Mouse (Mus musculus) ovary, adult 18-20 months (tissue): ENCODE measurements around the gene Pgam2.
"Not testable (repeated sequence)": the region's sequence is repeated elsewhere in the genome, so short reads cannot be mapped to it uniquely, and the experiment has no call there.

Source experiments
- DNase-seq: peaks from one replicate; pipeline ENCODE4 v3.0.0; 2022; ENCODE audit warnings: low spot score, mixed read lengths

Pgam2 gene

DNA sequence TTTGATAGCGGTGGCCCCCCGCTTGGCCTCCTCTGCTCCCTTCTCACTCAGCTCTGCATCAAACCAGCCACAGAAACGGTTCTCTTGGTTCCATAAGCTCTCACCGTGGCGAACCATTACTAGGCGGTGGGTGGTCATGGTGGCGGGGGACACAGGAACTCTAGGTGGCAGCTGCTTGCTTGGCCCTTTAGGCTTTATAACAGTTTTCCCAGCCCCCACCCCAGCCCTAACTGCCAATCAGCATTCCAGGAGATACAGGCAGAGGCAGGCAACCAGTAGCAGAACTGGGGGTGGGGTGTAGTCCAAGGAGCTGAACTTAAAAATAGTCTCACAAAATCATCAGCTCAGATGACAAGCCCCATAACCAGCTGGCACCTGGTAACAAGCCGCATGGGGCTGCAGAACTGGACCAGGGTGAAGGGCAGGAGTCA, at the start of gene Pgam2:
TSS of gene Pgam2 (minus strand) at position 183 of the 431 bp plus-strand sequence.
- DNase-seq, result no peak

DNA sequence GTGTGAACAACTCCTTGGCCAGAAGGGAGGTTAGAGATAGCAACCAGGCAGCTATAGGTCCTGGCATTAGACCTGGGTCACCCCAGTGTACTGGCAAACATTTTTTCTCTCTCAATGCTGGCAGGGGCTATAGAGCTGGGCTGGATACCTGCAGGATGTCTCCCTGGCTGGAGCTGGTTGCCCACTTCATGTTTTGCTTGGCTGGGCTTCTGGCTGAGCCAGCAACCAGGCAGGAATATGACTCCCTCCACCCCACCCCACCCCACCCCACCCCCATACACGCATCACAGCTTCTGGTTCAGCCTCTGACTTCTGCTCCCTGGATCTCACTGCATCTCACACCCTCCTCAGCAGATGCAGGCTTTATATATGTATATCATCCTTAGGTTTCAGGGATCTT, 48.8 kb upstream of the Pgam2 start:
- DNase-seq, result no peak

DNA sequence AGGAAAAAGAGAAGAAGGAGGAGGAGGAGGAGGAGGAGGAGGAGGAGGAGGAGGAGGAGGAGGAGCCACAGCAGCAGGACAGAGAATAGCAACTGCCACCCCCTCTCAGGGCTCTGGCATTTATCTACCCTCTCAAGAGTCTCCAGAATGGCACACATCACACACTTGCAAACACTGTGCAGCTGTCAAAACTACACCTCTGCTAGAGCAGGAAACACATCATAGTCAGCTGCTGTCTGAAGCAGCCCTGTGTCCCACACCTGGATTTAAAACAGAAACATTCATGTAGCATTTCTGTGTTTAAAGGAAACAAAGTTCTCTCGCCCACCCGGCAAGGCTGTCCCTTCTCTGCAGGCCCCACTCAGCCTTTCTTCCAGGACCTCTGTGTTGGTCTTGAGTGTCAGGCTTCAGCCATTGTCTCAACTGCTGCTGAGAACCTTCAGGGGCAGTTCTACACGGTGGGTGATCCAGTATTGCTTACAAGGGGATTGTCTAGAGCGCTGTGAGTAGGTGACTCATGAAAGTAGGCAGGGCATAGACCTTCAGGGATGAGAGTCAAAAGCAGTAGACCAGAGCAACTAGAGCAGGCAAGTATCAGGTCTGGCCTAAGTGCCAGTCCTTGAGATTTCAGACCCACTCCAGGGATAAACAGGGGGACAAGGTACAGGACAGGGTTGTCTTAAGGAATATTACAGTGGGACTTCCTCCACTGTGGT, 47.6 kb upstream of the Pgam2 start:
- no peak for DNase-seq

DNA sequence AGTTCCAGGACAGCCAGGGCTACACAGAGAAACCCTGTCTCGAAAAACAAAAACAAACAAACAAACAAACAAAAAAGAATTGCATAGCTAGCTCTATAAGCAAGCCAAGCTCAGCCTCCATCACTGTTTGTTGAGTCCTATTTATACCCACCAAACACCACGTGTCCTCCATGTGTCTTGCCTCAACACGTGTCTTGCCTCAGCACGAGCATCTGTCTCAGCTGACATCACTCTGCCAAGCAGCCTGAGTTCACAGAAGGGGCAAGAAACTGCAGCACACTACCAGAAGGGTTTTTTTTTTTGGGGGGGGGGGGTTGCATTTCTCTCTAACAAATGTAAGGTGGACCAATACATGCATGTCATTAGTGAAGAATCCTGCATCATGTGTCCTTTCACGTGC, 46.9 kb upstream of the Pgam2 start:
- DNase-seq, result no peak

DNA sequence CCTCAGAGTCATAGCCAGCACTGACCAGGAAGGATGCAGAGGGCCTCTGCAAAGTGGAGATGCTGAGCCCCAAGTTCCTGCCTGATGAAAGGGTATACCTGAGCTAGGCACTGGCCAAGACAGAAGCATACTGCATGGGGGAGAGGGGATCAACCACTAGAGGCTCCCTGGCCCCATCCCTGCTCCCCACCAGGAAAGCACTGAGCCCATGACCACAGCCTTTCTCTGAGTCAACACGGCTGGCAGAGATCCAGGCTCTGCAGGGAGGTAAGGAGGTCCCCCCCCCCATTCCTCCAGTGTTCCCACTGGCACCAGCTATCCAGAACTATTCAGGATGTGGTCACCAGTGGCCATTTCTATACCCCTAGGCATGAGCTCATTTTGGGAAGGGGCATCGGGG, 45.8 kb upstream of the Pgam2 start:
- no peak for DNase-seq

DNA sequence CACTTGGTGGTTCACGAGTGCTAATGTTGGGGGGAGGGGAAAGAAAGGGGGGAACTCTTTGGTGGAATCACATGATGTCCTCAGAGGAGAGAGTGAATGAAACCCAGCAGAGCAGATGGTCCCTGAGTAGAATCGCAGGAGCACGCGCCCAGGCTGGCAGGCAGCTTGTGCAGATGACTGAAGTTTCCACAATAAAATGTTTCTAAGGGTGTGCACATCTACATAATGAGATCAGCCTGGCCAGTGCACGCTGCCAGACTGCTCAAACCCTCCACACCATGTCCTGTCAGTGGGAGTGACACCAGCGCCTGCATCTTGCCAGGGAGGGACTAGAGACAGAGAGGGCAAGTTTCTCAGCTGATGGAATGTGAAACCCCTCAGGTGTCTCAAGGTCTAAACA, 45.2 kb upstream of the Pgam2 start:
- no peak for DNase-seq

DNA sequence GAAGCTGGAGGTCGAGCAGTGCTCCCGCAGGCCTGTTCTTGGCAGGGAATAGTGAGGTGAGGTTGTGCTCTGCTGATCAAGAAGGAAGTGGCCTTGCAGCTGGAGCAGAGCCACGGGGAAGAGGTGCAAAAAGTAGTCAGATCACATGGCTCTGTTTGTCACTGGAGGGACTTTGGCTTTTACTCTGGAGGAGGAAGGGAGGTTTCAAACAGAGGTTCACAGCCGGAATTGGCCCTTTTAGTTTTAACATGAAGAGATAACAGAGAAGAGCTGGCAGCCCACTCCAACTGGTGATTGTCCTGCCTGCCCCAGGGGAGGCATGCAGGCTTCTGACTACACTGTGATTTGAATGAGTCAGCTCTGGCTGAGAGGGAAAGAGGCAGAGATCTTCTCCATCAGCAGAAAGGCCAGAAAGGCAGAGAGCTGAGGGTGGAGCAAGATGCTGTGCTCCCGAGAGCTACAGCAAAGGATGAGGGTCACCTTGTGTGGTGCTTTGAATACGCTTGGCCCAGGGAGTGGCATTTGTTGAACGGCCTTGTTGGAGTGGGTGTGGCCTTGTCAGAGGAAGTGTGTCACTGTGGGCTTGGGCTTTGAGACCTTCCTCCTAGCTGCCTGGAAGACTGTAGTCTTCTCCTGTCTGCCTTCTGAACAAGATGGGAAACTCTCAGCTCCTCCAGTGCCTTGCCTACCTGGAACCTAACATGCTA, 43.3 kb upstream of the Pgam2 start:
- DNase-seq, result peak; percentile 65

DNA sequence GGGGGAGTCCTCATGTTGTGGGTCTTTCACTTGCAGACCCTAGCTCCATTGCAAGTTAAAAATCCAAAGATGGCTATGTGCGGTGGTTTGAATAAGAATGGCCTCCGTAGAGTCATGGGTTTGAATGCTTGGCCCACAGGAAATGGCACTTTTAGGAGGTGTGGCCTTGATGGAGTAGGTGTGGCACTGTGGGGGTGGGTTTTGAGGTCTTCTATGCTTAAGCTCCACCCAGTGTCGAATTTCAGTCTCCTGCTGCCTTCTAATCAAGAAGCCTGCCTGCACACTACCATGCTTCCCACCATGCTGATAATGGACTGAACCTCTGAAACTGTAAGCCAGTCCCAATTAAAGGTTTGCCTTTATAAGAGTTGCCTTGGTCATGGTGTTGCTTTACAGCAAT, 39.6 kb upstream of the Pgam2 start:
- DNase-seq, result no peak

DNA sequence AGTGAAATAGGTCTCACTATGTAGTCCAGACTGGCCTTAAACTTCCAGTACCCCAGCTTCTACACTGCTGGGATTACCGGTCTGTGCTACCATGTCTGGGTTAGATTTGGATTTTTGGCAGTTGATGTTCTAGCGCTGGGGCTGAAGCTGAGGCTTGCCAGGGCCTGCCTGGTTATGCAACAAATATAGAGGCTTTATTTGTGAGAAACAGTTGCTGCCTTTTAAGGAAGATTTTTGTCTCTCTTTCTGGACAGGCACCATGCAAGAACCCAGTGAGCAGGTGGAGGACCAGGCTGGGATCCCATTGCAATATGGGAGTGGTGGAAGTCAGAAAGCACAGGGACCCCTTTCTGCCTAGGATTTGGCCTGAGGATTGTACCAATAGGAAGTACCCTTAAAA, 38.2 kb upstream of the Pgam2 start:
- DNase-seq, result no peak

DNA sequence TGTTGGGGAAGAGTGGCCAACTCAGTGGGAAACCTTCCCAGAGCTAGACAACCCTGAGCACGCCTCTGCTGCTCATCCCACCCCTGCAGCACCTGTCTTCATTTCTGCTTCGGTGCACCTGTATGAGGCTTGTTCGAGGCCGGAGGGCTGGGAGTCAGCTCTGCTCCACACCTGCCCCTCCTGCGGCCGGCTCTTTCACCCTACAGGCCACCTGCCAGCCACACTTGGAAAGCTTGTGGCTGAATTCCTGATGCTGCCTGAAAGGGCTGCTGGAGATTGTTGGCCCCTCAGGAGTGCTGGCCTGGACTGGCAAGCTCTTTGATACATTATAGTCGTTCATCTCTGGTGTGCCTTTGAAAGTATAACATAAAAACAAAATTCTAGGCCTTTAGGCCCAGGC, 36.8 kb upstream of the Pgam2 start:
- DNase-seq, result no peak

DNA sequence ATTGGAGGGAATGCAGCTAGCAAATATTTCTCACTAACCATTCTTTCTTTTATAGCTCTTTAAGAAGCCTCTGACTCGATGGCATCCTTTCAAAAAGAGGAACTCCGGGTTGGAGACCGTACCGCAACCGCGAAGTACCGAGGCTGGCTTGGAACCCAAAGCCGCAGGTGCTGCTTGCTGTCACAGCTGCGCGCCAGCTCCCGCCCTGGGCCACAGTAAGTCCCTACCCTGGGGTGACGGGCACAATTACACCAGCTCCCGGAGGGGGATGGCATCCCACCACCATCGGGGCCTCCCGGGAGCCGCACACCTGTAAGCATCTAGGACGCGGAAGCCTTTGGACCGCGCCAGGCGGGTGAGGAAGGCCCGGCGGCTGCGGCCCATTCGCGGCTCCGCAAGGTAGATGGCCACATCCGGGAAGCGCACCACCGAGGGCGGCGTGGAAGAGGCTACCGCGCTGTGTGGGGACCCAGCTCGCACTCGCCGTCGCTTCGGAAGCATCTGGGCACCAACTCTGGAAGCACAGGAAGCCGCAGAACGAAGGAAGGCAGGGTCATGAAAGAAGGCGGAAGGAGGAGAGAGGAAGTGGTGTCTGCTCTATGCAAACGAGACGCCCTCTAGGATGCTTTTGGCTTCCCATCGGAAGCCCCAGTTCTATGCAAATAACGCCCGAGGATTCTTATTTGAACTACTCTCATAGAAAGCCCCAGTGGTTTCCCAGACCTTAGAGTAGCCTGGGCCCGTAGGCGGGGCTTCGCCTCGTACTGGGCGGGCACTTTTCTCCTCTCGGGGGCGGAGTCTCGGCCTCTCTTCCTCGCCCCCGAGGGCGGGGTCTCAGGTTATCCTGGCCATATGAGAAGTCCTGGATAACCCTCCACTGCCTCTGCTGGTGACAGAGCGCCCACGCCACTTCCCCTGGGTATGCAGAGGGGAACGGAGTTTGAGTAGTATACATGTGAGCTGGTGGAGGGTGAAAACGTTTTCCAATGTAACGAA, 34.0 kb upstream of the Pgam2 start, which contains the start of gene Polm:
TSS of gene Polm (minus strand) at position 766 of the 996 bp plus-strand sequence.
- peak; percentile 90 for DNase-seq

DNA sequence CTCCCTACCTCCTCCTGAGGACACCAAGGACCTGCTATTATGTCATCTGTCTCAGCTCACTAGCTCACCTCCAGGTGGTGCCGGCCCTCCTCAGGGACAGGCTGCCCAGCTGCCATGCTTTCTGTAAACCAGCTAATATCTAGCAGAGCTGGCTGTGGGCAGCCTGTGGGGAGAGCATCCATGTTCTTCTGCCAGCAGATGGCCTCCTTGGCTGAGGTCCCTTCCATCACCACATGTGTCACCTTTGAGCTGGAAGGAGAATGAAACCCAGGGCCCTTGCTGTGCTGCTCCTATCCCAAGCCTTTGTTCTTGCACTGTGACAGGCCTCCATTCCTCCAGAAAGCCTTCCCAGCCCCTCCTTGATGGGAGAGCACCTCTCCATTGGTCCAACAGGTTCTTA, 32.6 kb upstream of the Pgam2 start:
- DNase-seq, result no peak

DNA sequence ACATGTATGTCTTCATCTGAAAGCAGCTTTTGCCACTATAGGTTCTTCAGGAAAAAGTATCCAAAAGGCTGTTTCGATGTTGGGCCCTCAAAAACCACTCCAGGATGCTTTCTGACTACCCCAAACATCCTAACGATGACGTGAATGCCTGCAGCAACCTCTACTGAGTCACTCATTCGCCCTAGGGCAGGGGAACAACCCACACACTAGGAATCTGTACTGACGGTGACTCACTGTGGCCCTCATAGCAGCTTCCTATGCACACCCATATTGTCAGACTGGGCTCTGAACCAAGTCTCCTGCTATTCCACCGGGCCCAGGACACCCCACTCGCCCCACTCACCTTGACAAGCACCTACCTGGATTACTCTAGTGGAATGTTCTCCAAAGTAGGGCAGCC, 31.5 kb upstream of the Pgam2 start:
- no peak for DNase-seq

DNA sequence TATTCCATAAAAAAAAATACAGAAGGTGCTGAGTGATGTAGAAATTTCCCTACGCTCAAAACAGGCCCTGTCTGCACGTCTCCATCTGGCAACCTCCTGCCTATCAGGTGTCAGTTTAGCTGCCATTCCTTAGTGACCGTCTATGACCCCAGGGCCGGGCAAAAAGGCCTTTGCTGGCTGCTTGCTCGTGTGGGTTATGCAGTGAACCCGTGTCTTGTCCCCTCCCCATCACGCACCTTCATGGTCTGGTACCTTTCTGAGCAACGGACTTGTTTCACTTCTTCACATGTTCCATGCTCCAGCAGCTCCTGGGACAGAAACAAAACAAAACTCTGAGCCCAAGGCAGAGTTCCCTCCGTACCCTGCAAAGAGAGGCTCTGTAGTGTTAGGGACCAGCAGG, 31.0 kb upstream of the Pgam2 start:
- DNase-seq, result no peak

DNA sequence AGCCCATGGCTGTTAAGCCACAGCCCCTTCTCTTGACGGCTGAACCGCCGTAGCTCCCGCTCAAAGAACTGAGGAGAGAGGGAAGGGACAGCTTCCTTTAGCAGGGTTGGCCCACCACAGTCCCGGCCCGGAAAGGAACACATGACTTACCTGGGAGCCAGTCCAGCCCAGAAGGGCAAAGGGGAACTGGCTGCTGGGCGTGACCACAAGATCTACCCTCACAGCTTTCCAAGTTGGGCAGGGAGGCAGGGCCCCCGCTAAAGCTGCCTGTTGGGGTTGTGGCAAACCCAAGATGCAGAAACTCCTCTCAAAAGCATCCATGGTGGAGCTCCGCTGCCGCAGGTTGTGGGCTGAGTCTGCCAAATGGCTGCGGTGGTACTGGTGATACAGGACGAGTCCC, 25.8 kb upstream of the Pgam2 start:
- no peak for DNase-seq

DNA sequence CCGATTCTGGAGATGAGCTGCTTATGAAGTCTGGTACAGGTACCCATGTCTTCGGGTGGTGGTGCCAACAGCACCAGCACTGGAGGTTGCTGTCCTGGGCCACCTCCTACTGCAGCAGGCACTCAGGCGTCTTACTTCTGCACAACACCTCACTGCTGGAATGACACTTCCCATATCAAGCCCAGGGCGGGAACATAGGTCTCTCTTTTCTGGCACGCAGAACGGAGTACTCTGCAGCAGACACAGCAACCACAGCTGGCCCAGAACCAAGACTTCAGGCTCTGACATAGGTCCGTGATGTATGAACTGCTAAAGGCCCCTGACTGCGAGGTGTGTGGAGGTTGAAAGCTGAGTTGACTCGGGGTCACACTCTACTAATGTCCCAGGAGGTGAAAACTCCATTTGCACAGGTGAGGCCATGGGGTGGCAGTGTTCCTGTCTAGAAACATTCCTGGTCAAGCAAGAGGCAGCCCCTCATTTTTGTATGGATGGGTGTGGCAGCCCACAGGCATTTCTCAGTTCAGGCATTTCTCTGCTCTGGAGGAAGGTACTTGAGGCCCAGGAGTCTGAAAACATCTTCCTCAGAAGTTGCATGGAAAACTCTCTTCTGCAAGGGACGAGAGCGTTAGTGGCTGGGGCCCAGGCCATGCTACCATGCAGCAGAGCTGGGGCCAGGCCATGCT, 25.1 kb upstream of the Pgam2 start:
- DNase-seq, result no peak

DNA sequence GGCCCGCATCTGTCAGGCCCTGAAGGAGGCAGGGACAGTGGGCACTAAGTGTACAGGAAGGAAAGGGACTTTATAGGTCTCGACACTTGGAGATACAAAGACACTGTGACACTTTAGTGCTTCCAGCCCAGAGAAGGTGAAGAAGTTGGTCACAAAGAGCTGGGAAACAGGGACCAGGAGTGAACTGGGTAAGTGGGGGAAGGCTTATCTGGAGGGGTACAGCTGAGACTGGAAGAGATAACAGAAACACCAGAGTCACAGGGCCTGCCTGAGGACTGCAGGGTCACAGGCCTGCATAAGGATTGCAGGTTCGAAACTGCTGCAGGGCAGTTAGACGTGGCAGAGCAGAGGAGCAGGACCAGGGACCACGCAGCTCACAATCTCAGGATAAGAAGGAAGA, 24.4 kb upstream of the Pgam2 start:
- no peak for DNase-seq

DNA sequence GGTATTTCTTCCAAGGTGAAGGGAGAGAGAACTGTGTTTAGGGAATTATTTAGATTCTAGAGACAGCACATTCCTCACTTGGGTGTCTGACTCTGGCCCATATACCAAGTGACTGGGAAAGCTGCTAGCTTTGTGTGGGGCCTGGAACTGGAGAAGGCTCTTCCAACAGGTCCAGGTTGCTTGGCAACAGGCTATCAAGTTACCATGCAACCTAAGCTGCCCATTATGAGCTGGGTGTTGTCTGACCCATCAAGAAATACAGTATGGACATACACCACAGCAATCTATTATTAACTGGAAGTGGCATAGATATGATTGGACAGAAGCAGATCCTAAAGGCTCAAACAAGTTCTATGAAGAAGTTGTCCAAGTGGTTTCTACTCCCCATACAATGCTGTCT, 21.9 kb upstream of the Pgam2 start:
- DNase-seq, result no peak

DNA sequence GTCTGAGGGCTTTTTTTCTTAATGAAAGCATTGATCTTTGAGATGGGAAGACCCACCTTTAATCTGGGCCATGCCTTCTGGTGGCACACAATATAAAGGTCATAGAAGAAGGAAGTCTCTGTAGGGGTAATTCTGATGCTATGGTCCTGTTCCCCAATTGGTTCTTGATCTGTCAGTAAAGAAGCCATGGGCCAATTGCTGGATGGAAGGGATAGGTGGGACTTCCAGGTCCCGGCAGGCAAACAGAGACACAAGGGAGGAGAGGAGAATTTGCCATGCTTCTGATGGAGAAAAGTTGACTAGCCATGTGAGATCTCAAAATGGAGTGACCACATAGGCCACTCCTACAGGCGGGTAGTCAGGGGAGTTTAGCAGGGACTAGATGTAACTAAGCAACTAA, 15.7 kb upstream of the Pgam2 start:
- DNase-seq, result no peak

DNA sequence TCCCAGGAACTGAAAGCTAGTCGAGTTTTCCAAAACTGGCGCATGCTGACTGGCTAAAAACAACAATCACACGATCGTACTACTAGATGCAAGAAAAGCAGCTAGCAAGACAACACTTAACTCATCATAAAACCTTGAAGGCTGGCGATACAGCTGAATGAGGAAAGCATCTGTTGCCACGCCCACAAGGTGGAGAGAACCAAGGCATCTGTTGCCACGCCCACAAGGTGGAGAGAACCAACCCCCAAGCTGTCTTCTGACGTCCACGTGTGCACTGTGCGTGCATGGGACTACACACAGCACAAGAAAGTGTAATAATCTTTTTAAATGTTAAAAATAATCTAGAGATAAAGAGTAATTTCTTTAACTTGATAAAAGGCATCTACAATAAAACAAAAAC, 9.8 kb upstream of the Pgam2 start:
- no peak for DNase-seq

DNA sequence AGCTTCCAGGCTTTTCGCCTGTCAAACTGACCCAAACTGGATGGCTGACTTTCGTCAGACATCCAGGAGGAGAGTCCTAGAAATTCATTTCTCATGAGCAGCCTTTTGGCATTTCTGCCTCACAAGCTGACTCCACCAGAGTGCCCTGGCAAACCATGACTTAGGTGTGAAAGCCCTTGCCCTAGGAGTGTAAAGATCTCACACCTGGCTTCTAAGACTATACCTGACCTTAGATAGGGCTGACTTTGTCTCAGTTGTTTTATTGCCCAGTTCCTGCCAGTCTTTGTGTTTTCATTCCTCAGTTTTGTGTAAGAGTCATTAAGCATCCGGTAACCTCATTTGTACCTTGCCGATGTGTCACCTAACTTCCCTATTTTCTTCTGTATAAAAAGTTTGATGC, 6.0 kb upstream of the Pgam2 start:
- not testable (repeated sequence) for DNase-seq

DNA sequence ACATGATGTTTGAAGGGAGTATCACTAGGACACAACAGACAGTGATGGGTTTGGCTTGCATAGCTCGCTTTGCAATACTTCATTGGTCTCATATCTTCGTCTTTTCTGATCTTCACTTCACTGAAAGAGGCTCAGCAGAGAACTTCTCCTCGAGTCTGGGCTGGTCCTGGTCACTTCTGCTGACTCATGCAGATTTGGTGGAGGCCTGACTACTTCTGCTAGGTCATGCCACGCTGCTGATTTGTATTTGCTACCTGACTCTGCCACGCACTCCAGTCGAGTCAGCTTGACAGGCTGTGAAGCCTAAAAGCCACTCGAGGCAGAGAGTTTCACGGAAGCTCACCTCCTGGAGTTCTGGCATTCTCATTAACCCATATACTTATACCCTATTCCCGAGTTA, 4.4 kb upstream of the Pgam2 start:
- DNase-seq, result no peak
